Mouse (Mus musculus) CD4-positive helper T cell, adult 2 months (primary cell): ENCODE data around the gene Arntl.

Experiments used
- DNase-seq: peaks from one replicate; pipeline ENCODE4 v3.0.0-alpha.2; 2012; ENCODE audit warnings: low read depth, missing footprints, low spot score

The Arntl gene

DNA sequence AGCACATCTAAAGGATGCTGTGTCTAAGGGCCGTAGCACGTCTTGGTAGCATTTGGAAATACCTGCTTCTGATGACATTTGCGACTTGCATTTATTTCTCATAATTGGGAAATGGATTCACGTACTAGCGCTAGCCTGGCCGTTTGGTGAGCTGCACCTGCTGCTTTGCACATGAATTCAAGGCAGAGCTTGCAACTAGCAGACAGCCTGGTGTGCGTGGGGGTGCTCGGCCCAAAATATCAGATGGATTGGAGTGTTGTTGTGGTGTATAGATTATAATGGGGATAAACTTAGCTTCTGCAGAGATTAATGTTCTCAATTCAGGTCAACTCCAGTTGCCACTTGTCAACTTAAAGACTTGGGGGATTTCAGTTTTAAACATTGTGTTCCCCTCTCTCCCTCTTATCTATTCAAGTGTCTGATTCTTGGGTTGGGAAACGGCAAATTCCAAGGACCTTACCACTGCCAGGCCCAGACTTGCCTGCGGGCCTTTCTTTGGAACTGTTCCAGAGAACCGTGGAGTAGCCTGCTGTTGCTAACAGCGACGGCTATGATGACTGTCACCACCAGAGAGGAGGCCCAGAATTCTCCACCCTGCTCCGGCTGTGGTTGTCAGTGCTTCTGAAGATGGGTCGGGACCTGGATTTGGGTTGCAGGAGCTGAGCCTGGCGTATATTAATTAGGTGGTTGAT is 42.0 kb downstream of the Arntl start:
- no peak for DNase-seq

DNA sequence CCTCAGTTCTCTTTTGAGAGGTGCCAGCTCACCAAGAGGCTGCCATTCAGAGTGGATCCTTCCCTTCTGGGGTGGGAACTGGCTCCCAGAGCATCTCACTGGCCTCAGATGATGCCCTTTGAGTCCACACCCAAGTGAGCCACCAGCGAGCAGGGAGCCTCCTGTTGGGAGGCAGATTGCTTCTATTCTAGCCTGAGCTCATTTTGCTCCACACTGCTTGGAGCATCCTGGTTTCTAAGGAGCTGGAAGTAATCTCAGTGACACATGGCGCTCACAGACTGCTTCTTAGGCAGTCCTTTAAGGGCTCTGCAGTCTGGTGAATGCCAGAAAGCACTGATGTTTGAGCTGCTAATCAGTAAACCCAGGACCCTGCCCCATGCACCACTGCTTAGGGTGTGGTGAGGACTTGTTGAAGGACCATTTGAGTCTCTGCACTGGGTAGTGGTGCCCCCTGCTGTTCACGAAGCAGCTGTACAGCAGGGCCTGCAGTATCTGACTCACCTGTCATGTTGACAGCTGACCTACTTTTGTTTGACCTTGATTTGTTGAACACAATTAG is 43.2 kb downstream of the Arntl start:
- DNase-seq = peak; percentile 56

DNA sequence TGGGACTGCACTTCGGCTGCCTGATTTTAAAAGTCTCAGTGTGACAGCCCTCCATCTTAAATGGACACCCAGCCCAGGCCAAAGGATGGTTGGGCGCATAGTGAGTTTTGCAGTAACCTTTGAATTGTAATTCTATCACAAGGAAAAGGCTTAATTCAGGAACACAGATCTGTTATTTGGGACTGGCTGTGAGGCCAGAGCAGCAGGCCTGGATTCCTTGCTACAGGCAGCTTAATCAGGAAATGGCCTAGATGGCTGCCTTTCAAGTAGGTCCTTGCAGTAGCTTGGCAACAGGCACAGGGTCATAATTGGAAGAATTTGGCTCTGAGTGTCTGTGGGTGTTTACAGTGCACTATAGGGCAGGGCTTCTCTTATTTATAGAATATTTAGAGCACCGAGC is 43.7 kb downstream of the Arntl start:
- DNase-seq = no peak

DNA sequence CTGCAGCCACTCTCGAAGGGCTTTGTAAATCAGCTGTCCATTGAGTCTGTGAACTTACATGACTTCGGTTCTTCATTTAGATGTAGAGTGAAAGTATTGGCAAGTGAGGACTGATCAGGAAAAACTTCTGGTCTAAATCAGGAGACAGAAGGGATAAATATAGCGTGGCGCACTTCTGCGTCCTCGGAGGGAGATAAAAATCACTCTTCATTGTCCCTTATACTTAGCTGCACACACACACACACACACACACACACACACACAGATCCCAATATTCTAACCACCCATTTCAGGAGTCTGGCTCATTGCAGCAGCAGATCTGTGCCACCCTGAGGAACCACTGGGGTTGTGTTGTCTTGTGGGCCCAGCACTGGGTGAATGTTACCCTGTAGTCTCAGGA is 44.3 kb downstream of the Arntl start:
- no peak for DNase-seq

DNA sequence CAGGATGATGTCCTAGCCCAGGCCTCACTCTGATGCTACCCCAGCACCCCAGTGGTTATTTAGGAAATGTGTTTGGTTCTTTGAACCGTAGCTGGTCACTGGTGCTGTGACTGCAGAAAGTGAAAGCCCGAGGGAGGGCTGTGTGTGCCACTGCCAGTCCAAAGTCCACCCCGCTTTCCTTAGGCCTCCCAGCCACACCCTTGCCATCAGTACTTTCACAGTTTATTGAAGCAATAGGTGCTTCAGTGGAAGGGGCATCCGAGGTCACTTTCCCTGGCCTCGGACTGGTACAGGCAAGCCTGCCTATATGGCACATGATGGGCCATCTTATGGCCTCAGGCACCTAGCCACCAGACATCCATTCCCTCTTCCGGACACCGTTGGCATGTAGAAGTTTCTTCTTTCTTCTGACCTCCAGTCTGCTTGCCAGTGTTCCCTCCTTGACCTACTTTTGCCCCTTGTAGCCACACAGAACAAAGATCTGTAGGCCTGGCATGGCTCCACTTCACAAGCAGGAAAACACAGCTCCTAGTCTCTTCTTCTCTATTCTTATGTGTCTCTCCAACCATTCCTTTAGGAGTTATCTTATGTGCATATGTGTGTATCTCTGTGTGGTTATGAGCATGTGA is 46.6 kb downstream of the Arntl start:
- no peak for DNase-seq

DNA sequence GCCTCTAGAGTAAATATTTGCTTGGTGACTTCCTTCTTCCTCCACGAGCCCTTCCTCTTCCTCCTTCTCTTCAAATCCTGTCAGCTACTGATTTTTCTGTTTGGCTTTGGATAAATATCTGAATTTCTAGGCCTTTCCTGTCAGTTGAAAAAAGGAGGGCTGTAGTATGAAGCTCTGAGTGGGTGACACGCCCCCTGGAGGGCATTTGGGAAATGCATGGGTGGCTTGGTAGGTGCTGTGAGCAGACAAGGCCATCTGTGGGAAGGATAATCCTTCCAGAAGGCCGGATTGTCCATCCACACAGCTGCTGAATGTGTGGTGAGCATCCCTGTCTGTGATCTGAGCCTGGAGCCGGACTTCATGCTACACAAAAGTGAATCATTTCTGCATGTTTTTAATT is 48.8 kb downstream of the Arntl start:
- peak; percentile 38 for DNase-seq

DNA sequence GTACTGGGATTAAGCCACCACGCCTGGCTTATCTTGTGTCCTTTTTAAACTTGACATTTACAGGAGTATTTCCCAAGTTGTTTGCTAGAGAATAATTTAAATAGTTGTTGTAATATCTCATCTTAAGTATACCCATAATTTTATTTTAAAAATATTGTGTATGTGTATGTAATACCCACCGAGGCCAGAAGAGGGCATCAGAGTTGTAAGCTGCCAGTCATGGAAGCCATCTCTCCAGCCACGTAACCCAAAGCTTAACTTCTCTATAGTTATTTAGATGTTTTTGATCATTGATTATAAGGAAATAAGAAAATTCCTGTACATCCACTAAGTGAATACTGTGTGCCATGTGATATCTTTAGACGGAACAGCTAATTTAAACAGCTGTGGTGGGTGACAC is 51.2 kb downstream of the Arntl start:
- DNase-seq = peak; percentile 39

DNA sequence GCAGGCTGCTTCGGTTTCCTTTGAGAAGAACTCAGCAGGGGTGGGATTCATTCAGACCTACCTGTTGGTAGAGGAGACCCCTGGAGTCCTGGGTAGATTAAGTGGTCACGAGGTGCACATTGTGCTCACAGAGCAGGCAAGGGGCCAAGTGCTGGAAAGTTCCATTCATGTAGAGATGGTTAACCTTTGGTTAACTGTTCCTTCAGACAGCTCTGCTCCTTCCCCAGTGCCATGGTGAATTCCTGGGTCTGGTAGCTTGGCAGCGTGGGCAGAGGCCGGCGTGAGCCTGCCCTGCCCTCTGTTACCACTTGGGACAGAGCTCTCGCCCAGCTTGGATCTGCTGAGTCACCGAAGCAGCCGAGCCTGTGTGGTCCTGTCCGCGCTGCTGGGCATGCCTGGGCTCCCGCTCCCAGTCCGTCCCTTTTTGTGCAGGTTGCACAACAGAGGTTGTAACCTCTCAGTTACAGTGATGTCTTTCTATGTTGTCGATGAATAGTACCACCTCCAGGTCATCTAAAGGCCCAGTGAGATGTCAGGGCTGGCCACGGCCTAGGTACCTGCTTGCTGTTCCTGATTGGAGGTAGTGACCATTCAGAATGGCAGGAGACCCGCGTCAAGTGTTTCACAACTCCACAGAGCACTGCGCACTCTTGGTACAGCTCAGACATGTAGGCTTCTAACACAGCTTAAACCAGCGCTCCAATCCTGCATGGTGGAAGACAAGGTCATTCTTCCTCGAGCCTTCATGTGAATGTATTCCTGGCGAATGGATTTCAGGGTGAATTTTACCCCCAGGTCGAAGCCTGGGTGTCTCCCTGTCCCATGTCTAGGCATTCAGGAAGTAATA is 53.3 kb downstream of the Arntl start:
- DNase-seq = no peak

DNA sequence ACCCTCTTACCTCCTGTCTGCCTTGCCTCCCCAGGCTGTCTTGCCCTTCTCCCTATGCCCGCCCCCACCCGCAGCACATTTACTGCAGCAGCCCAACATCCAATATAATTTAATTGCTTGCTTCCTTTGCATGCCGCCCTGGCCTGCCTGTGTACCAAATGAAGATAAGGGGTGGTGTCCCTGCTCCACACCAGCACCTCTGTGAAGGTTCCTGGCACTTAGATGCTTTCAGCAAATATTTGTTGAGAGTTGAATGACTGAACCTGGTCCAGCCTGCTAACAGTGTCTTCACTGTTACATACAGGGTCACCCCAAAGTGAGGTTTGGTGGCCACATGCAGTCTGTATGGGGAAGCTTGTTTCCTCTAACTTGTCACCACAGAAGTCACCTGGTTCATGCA is 54.4 kb downstream of the Arntl start:
- DNase-seq = no peak

DNA sequence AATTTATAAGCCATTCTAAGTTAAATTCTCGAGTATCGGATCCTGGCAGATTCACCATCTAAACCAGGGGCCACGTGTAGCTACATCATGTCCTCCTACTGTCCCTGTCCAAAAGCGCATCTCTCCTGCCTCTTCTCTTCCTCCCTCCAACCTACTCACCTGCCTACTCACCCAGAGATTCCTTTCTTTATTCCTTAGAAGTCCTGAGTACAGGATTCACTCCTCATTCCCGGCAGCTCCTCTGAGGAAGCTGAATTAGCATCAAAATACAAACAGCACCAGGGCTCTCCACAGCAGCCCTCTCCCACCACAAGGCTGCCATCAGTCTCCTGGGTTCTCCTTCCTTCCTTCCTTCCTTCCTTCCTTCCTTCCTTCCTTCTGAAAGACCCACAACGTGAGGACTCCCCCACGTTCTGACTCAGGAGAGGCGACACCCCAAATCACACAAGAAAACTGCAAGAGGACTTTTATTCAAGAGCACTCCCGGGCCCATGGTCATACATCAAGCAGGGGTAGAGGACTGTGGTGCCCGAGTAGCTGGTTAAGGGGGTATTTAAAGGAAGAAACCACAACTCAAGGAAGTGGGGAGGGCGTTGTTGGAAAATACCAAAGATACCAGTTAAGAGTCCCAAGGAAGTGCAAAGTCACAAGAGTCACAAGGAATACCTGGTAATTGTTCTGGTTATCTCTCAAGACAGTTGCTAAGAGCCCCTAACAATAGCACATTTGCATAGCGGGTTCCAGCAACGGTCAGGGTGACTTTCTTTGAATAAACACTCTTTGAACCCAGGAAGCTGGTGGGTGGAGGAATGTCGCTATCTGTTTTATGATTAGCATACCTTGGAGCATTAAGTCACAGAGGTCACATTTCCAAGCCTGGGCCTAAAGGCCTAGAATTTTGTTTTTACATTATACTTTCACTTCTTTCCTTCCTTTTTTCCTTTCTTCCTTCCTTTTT is 55.5 kb downstream of the Arntl start:
- DNase-seq = peak; percentile 54

DNA sequence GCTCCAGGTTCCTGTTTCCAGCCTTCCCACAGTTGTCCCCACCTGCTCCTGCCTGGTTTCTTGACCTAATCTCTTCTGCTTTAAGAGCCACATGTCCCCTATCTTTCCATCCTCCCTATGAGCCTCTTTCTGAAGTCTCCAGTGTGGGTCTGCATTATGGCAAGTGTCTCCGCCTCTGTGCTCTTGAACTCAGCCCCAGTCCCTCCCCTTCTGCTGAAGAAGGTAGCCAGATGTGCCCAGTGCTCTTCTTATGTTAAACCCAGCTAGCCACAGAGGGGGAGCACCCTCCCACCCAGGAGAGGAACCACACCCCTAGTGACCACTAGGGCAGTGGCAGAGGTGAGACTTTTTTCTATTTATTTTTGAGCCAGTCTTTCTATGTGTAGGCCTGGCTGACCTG is 56.7 kb downstream of the Arntl start:
- DNase-seq = no peak

DNA sequence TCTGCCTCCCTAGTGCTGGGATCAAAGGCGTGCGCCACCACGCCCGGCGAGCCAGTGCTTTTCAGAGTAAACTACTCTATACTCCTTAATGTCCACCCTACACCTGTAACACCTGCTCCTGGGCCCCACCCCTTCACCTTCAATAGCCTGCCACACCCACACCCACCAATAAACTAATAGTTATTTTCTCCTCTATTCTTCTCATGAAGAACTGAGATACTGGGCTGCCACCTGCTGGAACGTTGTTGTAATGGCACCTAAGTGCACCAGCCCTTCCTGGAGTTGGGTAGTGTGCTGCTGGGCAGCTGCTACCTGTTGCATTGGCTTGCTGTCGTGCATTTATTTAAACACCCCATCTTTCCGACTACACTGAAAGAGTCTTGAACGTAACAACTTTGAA is 61.0 kb downstream of the Arntl start:
- peak; percentile 66 for DNase-seq

DNA sequence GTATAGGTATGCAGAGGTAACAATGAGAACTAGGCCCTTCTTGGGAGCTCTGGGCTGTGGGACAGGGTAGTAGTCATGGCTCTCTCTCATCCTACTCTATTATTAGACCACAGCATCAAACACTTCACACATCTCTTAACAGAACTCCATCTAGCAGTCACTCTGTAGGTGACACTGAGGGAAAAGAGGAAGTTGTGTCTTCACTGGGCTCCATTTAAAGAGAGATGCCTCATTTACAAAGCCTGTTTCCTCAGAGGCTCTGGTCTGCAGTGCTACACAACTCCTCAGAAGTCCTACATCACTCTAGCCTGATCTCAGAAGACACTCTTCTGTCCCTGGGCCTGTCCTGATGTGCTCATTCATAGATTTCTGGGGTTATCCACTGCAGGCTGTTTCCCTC is 61.8 kb downstream of the Arntl start:
- no peak for DNase-seq

DNA sequence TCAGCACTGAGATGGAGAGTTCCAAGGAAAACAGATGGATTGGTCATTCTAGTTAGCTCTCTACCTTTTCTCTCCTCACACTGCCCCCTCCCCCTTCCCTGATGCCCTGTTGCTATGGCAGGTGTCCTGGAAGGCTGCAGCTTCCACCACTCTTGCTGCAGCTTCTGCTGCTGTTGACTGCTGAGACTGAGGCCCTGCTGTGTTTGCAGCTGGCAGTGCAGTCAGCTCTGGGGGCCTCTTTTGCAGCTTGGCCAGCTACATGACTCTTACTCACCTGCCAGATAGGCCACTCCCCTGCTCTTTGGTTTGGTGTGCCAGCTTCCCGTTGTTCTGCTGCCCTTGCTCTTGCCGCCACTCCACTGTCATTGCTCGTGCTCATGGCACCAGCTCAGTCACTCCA is 62.7 kb downstream of the Arntl start:
- DNase-seq = no peak

DNA sequence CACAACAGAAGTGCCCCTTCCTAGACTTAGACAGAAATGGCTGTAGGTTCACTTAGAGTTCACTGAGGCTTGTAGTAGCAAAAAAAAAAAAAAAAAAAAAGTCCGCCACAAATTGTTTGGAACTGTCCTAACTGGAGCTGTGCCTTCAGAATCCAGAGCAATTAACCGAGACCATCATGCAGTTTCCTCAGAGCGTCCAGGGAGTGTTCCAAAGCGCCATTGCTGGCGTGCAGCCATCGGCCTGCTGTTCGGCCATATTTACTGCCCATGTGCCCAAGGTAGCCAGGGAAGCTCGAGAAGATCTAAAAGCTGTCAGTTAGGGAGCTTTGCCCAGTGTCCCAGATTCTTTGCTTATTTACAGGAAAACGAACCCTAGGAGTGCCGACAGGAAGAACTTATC is 63.3 kb downstream of the Arntl start:
- no peak for DNase-seq

DNA sequence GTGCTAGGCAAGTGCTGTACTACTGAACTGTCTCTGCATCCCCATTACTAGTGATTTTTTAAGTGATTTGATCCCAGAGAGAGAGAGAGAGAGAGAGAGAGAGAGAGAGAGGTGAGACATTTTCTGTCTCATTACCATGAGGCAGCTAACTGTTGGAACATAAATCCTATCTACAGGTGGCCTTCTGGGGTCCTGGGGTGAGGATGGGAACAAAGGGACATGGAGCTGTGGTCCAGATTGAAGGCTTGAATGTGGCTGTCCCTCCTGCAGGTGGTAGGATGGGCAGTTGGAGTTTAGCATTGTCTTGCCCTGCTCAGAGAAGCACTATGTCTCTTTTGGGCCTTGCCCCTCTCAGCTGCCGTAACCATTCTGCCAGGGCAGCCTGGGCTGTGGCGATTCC is 63.7 kb downstream of the Arntl start:
- no peak for DNase-seq

DNA sequence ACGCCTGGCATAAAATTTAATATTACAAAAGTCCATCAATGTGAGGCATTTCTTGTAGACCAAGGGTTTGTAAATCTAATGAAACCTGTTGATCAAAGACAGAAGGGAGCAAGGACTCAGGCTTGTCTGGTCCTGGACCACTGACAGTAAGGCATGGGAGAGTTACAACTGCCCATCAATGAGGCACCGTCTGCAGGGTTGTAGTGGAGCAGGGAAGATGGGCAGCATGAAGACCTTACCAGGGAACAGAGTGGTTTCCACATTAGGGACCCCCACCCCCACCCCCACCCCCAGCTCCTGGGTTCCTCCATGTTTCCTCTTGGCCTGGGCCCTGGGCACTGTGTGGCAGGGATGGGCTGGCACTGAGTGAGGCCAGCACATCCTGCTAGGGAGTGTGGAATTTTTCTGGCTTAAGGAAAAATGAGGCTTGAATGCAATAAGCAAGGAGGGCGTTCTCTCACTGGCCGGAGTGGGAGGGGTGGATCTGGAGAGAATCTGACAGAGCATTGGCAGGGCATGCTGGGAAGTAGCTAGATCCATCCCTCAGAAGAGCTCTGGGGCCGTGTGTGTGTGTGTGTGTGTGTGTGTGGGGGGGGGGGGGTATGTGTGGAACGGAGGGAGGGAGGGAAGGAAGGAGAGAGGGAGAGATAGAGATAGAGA is 65.2 kb downstream of the Arntl start:
- DNase-seq = no peak

DNA sequence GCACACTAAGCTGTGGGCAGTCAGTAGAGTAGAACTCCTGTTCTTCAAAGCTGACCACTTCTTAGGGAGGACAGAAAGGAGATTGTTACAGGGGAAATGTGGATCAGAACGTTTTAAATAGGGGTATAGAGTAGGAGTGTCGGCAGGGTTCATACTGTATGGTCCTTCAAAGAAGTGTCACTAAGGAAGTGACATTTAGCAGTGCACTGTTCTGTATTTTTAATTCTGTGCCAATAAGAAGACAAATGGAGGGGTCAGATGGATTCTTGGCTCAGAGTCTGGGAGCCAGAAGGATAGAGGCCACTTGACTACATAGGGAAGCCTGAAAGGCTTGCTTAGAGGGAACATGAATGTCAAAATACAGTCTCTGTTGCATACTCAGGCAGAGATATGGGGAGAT is 70.0 kb downstream of the Arntl start:
- DNase-seq = no peak

DNA sequence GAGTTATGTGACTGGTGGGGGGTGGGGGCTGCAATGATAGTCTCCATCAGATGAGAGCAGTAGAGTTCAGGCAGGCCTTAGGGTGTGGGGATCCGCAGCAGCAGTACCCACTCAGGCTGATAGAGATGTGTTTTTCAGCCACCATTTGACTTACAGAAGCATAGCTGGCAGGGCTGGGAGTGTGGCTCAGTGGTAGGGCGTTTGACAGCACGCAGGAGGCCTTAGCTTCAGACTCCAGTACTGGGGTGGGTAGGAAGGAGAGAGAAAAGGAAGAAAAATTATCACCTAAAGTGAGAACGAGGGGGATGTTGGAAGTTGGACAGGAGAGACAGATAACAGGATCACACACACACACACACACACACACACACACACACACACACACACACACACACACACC is 71.2 kb downstream of the Arntl start:
- no peak for DNase-seq

DNA sequence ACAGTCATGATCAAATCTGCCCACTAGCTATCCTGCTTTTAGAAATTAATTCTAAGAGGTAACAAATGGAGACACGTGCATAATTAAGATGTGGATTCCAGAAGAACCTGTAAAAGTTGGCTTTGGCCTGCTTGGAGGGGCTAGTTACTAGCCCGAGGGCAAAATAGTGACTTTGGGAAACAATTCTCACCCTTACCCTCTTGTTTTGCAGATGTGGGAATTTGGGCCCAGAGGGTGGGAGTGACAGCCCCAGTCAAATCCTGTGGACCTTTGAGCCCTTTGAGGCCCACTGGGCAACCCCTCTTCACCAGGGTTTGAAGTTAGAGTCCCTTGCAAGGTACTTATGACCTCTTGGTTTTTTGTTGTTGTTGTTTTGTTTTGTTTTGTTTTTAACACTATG is 72.0 kb downstream of the Arntl start:
- DNase-seq = no peak

DNA sequence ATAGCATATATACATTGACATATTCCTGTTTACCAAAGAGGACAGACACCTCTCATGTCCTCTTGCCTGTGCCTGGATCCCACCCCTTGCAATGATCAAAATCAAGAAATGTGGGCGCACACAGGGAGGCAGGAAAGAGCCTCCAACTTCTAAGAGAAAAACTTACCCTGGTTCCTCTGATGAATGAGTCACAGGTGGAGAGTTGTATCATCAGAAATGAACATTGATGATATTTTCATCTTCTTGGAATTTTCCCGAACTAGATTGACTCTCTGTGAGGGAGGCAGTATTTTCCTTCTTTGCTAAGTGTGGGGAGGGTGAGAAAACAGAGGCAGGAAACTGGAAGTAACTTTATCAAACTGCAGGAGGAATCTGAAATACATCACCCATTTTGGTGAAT is 78.1 kb downstream of the Arntl start:
- DNase-seq = no peak
